Mouse (Mus musculus) right cerebral cortex, postnatal 25 days (tissue): ENCODE results near the gene B4galt2.

Experiments used
- DNase-seq: peaks from one replicate; pipeline ENCODE4 v3.0.0; 2022

B4galt2 gene

DNA sequence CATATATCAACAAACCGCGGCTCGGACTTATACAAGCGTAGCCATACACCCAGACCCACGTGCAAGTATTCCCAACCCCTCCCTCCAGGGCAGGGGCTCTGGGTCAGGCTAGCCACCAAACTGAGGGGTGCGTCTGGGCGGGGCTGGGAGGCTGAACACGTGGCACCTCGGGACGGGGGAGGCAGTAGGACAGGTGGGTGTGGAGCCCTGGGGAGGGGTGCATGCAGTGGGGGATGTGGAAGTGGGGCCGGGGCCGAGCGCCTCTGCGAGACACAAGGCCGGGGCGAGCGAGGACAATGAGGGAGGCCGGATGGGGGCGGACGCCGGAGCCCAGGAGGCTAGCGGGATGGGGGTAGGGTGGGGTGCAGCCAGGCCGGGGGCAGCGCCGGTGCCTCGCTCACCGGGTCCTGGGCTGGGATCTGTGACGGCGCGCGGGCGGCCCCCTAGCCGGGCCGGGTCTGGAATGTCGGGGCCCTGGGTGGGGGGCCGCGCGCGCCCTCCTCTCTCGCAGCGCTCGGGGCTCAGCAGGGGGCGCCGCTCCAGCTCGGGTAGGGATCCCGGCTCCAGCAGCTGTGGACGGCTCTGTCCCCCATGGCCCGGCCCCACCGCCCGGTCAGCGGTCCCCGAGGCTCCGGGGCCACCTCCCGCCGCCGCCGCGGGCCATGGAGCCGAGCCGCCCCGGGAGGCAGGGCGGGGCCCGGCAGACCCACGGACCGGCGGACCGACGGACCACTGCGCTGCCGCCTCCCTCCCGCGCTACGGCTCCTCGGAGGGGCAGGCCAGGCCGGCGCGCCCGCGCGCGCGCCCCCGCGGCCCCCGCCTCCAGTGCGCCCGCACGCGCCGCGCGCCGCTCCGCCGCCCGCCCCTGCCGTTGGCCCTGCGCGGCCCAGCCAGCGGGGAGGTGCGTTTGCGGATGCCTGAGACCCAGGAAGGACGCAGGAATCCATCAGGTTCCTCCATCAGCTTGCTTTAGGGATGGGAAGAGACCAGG lies at the start of gene B4galt2:
Gene B4galt2 (minus strand): TSS at position 787 of the 991 bp plus-strand sequence.
- DNase-seq, result peak; percentile 81

DNA sequence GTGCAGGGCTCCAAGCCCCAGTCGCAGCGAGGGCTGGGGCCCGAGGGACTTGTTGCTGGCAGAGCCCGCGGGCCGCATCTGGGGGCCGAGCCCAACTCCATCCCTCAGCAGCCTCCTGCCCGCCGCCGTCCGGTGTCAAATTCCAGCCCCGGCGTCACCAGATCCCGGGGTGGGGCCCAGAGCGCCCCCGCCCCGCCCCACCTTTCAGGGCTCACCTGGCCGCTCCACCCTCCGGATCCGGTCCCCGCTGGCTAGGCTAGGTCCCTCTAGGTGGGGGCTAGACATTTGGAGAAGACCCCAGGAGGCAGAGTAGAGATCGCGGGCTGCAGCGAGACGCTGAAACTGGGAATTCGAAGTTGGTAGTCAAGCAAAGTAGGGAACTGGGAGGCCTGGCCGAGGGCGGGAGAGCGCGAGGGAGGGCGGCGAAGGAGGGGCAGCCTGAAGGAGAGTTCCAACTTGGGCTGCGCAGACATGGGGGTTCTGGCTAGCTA lies 46.1 kb upstream of the B4galt2 start, which contains the start of gene Artn:
Gene Artn (minus strand): TSS at position 373 of the 491 bp plus-strand sequence.
- DNase-seq, result no peak

DNA sequence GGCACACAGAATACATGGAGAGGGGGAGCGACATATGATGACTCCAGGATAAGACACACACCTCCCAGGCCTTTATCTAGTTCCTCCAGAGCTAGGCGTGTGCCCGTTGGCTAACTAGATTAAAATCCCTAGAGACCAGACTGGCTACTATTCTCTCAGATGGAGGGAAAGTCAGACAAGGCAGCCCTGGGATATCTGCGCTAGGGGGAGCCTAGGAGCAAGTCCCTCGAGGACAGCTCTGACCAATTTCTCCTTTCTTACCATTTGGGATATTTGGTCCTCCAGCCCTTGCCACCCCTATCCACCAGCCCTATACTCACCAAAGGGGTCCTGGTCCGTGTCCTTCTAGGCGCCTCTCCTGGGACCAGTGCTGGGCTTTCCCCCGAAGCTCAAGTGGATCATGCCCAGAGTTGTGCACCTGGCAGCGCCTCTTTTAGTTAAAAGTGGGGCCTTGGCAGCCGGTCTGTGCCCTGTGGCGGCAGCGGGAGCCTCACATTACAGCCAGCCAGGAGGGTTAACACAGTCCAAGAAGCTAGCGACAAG lies 45.5 kb upstream of the B4galt2 start:
- peak; percentile 54 for DNase-seq

DNA sequence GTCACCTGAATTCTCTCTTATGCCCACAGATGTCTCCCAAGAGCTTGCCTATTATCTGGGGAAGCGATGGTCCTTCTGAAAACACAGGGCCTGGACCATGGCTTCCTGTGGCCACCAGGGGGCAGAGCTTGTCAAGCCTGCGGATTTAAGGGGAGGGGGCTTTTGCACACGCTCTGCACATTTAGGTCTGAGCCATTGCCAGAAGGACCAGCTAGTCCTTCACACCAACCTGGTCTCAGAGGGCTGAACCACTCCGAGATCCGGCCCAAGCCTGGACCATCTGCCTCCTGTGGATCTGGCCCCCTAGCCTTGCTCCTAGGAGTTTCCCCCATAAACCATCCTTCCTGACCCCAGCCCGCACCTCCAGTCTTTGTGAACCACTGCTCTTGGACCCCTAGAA lies 44.9 kb upstream of the B4galt2 start:
- no peak for DNase-seq

DNA sequence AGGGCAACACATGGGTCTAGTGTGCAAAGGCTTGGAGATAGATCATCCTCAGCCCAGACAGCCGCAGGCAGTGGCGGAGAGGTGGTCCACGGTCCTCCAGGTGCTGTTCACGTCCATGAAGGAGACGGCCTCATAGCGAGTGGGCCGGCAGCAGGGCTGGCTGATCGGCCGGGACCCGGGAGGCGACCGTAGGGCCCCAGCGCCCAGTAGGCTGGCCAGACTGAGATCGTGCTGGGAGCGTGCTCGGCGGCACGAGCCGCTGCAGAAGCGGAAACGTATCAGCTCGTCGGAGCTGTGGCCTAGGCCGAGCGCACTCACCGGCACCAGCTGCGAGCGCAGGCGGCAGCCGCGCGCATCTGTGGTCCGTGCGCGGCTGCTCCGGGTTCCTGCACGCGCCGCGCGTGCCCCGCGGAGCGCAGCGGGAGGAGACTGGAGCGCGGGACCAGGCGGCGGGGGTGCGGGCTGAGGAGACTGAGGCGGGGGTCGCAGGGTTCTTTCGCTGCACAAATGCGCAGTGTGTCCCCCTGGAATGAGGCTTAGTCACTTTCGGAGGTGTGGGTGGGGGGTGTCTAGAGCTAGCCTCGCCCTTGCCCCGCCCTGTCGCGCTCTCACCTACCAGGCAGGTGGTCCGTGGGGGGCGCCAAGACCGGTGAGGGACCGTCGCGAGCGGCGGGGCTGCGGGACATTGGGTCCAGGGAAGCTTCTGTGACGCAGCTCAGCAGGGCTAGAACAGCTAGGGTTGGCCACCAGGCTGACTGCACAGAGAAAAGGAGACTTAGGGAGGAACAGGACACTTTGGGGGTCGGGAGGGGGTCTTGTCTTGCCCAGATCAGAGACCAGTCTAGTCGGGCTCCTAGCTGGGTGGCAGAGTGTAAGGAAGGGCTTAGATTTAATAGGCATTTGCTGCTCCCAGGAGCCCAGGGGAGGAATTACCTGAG lies 43.5 kb upstream of the B4galt2 start:
- peak; percentile 78 for DNase-seq

DNA sequence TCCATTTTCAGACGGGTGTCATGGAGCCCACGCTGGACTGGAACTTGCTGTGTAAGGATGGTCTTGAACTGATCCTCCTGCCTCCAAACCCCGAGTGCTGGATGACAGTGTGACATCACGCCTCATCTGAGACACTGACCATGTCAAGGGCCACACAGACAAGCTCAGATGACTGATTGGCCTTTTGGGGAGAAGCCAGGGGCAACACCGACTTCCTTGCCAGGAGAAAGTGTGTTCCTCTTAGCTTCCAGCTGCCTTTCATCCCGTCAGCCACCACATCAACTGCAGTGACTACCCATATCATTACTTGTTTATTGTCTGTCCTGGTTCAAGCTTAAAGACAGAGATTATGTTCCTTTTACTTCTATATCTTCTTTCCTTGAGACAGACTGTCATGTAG lies 41.6 kb upstream of the B4galt2 start:
- DNase-seq, result no peak

DNA sequence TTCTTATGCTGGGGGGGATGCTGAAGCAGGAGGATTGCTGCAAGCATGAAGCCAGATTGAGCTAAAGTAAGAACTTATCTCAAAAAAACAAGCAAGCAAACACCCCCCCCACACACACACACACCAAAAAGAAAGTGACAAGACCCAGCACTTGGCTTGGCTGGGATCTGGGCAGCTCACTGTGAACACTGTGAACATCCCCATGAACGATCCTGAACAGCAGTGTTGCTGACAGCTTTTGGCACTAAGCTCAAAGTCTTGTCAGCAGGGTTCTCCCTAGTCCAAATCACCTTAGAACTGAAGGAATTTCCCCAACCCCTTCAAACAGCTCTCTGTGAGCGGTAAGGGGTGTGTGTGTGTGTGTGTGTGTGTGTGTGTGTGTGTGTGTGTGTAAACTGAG lies 40.2 kb upstream of the B4galt2 start:
- DNase-seq, result no peak

DNA sequence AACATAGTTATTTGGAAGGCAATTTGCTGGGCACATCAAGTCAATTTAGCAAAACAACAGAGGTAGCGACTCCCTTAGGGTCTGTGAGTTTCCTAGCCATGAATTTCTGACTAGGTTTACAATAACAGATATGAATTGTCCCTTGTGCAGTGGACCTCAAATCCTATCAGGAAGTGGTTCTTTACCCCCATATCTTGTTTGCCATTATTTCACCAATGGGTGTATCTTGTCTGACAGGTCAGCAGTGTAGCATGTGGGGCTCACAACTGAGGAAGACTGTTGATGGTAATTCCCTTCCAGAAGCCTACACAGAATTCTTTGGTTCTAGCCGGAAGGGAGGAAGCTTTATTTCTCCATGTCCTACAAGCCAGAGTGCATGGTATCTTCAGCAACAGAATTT lies 38.1 kb upstream of the B4galt2 start:
- DNase-seq, result no peak

DNA sequence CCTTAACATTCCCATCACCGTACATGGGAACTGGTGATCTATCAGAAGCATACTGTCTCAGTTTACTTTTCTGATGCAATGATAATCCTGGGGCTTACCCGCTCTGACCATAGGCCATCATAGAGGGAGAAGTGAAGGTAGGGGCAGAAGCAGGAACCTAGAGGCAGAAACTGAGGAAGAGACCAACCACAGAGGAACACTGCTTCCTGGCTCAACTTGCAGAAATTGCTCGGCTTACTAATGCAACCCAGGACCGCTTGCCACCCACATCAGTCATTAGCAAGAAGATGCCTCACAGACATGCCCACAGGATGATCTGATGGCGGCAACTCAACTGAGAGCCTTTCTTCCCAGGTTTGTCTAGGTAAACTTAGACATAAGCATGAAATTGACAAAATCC lies 35.5 kb upstream of the B4galt2 start:
- DNase-seq, result no peak

DNA sequence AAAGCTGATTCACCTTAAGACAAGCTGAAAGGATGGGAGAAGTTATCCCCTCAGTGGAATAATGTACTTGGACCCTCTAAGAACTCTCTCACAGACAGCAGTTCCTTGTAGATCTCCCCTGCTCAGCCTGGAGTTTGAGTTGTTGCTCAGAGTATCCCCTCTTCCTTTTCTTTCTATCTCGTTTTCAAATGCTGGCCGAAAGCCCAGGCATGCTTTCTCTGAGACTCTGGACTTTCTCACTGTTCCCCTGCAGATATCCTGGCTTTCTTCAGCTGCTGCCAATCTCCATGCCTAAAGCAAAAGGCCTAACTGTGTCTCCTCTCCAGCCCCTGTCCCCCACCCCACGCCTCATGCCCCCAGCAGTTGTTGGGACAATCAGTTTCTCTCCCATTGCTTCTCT lies 35.0 kb upstream of the B4galt2 start:
- DNase-seq, result no peak

DNA sequence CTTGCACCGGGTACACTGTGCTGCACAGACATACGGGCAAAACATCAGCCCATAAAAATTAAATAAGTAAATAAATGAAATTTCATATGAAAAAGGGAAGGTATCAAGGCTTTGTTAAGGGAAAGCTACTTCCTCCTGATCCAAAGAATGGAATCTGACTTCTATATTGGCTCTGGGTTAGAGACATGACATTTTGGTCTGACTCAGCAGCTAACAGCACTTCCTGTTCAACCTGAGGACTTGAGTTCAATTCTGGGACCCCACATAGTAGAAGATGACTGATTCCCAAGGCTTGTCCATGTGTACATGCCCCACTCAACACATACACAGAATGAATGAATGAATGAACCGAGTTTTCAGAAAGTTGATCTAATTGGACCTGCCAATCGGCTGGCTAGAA lies 34.6 kb upstream of the B4galt2 start:
- no peak for DNase-seq

DNA sequence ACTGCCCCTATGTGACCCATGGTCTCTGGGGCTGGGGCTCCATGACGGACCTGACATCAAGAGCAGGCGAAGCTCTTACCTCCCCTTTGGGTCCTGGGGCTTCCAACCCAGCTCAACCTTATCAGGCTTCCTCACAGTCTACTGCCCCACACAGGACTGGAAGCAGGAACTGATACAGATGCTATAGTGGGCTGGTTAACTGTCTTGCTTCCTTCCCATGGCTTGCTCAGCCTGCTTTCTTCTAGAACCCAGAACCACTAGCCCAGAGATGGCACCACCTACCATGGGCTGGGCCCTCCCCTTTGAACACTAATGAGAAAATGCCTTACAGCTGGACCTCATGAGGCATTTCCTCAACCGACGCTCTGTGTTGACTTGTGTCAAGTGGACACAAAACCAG lies 34.1 kb upstream of the B4galt2 start:
- DNase-seq, result no peak

DNA sequence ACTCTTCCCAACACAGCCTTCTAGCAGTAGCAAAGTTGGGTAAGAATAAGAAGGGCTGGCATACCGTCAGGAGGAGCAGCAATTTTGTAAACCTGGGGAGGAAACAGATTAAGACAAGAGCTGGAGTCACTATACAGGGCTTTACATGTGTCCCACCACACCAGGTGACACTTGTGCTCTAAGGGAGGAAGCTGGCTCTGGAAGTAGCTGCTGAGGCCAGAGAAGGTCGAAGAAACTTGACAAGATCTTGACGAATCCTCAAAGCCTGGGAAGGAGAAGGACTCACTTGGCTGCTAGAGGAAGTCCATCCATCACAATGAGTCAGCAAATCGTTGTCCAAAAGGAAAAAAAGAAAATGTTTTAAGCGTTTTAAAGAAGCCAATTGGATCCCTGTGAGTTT lies 33.1 kb upstream of the B4galt2 start:
- no peak for DNase-seq

DNA sequence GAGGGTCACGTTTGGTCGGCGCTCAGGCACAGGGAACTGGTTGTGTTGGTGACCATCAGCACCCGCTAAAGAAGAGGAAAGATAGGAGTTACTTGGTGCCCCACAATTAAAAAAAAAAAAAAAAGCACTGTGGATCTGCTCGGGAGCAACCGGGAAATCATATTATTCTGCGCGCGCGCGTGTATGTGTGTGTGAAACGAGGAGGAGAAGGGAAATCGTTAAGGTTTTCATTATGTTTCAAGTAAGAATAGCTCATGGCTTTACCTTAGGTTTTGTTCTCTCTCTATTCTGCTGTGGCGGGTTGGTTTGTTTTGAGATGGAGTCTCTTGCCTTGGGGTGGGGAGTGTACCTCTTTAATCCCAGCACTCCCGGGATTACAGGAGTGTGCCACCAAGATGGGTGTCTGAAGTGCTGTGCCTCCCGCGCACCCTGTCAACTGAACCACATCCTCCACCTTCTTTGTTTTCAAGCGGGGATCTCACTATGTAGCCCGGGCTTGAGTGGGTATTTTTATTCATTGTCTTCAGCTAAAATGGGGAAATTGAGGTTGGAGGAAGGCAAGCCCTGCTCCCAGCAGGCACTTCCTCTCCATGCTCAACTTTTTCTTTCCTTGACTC lies 32.3 kb upstream of the B4galt2 start:
- no peak for DNase-seq

DNA sequence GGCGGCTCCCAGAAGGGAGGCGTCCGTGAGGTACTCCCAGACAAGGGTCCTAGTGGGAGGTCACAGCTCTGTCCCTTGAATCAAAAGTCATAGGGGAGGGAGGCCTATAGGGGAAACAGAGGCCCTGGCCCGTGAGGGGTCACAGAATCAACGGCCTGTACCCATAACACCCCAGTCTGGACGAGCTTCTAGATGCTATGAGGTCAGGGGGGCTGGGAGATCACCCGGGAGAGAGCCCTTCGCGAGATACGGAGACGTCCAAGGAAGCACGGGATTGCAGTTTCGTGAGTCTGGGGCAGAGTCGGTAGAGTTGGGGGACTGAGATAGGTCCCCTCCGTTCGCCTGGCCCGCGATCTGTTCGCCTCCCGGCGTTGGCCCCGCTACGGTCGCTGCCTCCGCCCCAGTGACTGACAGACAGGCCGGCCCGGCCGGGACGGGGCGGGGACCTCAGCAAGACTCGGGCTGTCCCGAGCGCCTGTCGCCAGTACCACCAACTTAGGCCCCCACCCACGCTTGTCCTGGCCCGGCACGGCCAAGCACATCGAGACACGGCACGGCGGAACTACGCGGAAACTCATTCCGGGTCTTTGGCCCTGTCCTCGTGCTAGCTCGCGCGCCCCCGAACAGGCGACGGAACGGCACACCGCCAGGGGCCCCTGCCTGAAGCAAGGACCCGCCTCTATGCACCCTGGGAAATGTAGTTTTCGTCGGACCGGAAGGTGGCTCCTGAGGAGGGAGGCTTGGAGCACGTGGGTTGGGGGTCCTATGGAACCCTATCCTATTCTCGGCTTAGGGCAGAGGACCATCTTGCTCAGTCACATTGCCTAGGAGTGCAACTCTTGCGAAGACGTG lies 31.5 kb upstream of the B4galt2 start, which contains the start of gene Ipo13:
Gene Ipo13 (minus strand): TSS at position 409 of the 852 bp plus-strand sequence.
- peak; percentile 94 for DNase-seq

DNA sequence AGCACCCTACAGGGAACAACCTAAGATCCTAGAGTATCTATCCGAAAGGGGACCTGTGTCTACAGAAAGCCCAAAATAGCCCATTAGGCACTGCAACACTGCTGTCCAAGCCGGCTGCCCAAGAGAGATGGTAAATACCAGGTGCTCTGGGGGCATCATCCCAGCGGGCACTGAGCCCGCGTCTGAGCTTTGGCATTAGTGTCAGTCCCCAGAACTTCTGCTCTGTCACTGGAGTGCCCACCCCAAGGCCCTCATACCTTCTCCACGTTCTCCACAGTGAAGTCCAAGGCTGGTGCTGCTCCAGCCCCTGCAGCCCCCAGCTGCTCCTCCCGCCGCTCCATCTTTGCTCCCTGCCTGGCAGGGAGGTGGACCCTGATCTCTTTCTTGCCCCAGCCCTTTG lies 30.7 kb upstream of the B4galt2 start:
- no peak for DNase-seq

DNA sequence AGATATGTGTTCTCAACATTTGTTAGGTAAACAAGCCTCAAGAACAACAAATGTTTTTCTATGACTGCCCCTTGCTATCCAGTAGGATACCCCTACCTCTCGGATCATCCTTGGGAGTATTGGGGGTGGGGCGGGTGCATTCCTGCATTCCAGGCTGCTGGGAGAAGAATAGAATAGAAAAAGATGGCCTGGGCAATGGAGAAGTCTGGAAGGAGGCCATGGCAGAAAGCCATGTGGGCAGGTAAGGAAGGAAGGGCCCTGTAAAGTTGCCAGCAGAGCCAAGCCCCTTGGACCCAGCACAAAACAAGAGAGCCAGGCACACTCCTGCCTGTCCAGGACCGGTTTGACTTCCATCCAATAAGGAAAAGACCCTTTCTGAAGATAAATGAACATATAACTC lies 30.1 kb upstream of the B4galt2 start:
- DNase-seq, result no peak

DNA sequence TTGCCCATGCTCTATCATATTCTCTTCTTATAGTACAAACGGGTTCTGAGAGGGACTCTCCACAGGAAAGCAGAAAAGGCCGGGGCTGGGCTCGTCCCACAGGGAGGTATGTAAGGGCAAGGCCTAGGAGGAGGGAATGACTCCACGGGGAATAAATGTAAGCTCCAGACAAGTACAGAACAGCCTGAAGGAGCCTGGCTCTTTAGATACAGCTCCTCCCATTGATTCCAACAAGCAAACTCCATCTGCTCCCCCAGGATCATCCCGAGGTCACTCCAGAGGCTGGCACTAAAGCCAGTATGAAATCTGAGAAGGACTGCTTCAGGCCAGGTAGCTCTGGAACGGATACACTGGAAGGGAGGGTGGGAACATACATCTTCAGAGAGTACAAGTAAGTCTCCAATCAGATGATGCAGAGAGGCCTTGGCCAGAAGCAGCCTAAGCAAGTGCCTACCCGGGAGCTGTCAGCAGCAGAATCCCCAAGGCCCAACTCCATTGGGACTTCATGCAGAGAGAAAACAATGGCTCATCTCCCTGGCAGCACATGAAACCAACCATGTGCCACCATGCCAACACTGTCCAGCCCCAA lies 29.5 kb upstream of the B4galt2 start:
- DNase-seq, result no peak

DNA sequence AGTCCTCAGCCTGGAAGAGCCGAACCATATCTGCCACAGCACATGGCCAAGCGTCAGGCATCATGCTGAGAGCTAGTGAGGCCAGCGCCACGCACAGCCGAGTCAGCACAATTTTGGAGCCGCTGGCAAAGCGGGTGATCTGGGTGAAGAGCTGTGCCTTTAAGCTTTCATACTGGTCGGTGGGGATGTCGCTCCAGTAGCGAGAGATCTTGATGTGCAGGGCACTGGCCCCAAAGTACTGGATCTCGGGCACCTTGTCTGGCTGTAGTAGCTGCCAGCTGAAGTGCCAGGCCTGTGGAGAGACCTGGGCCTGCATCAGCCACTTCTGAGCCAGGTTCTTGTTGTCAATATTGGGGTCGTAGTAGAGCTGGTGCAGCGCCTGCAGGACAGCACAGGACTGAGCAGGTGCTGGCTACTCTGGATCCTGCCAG lies 28.9 kb upstream of the B4galt2 start:
- DNase-seq, result no peak

DNA sequence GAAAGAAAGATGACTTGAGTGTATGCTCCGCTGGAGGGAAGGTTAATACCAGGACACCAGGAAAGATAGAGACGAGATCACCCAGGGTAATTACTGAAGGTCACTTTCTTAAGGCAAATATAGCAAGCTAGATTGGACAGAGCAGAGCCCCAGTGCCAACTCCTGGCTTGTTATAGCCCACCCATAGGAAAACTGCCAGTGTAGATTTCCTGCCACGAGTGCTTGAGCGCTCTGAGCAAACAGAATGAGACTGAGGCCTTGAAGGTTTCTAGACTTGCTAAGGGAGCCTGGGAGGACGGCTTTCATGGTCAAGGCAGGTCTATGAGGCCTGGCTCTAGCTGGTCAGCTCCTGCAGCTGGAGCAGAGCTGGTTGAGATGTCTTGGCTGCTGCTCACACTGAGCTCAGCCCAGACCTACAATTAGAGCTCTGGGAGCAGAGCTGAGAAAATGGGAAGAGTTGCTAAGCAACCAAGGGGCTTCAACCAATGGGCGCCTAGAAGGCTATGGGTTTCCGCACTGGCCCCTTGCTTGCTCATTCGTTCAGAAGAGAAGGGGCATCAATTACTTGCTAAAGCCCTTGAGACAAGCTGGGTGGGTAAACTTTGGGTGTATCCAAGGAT lies 25.7 kb upstream of the B4galt2 start:
- no peak for DNase-seq

DNA sequence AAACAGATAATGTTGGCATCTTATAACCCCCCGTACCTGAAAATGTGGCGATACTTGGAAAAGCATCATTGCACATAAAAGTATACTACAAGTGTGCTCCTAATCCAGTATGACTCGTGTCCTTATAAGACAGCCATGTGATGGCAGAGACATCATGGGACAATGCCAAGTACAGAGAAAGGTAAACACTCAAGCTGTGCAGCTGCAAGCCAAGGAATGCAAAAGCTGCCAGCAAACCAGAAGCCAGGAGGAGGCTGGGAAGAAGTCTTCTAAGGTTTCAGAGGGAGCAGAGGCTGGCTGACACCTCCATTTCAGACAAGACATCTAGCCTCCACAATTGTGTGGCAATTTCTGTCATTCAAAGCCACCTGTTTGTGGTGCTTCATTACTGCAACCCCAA lies 22.9 kb upstream of the B4galt2 start:
- no peak for DNase-seq
